Mouse (Mus musculus): ENCODE data around the gene Zfp629. TPM values are rescaled to one million over a fixed set of nuclear protein-coding genes. Genes with fewer than 3 reads are reported as not detected.

The Zfp629 gene
- polyA plus RNA-seq, 1 experiment: 33.1 TPM

DNA sequence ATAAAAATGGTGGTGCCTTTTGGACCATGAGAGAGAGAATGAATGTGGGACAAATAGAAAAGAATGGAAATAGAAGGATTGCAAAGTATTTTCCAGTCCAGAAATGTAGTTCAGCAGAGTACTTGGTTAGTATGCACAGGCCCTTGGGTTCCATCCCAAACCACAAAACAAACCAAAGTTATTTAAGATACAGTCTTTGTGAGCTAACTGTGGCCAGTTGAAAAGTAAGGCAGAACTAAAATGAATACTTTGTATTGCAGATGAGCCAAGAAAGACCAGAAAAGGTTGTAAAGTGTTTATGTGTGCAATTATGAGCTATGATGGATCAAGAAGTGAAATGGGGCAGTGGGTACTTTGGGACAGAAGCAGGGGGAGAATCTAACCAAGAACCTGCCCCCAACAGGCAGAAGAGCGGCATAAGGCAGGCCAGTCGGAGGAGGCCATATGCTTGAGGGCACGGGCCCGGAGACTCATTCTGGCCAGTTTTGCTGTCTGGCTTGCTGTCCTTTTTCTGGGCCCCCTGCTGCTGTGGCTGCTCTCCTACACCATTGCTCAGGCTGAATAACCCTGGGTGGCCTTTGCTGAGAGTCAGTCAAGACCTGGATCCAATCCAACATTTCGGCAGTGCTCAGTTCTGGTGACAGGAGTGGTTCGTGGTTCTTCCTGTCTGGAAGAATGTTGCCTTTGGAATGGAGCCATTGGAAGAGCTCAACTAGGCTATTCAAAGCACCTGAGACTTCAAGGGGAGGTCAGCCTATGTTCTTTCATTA, 51.0 kb downstream of the Zfp629 start:
- peaks cover 11% of the 10 kb centered on the region for H3K36me3 ChIP-seq (ENCODE audit: control insufficient read depth, insufficient read depth, low read length)
- 94% methylated on average over 6 of the region's 6 CpGs for WGBS

DNA sequence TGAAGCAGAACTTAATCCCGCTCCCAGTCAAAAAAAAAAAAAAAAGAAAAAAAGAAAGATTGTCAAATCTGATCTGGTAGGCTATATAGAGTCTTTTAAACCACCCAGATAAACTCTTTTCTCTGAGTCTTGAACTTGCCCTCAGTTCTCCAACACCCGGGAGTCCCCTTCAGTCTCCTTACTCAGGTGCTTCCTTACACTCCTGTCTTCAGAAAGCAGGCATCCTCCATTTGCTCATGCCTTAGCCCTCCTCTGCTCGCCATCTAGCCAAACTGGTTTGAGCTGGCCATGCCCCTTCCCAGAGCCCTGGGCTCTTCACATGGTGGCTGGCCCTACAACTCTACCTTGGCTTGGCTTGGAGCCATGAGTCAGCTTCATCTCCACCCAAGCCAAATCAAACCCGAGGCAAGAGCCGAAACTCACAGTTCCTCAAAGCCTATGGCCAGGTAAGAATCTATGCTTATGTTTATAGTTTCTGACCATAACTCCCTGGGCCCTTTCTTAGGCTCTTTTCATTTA, 54.2 kb downstream of the Zfp629 start, which contains the start of gene Tmem265:
Gene Tmem265, plus strand, starts transcription at position 51 of the 519 bp plus-strand sequence.
- Histone ChIP-seq H3K4me3 (ENCODE audit: control insufficient read depth, insufficient read depth, low read length) (no peak within 1 kb of the TSS), H3K36me3 (ENCODE audit: control insufficient read depth, insufficient read depth, low read length) (peaks cover 43% of the 10 kb centered on the region), H3K27me3 (ENCODE audit: control insufficient read depth, insufficient read depth, low read length) (no peaks in the 10 kb centered on the region), H3K27ac (ENCODE audit: control insufficient read depth, insufficient read depth, low read length) (no peak within 1 kb of the TSS), H3K4me1 (replicated peaks; ENCODE audit: control insufficient read depth, insufficient read depth, low read length) (no peaks in the 10 kb centered on the region)
- 91% methylated on average over 5 of the region's 5 CpGs for WGBS
- TF ChIP-seq POLR2A (IDR thresholded peaks at IDR 0.05; ENCODE audit: control insufficient read depth, extremely low read depth, insufficient read depth, low read length, poor library complexity): no peak
- TF ChIP-seq CTCF (IDR thresholded peaks at IDR 0.05; ENCODE audit: borderline replicate concordance, control insufficient read depth, extremely low read depth, insufficient read depth, low read length, poor library complexity): no peak
- DNase-seq: no peak

More for the DNA sequence above, 51.0 kb downstream of the Zfp629 start:
- Histone ChIP-seq H3K4me3 (ENCODE audit: control insufficient read depth, insufficient read depth, low read length) (no peak overlapping the region), H3K4me1 (replicated peaks; ENCODE audit: control insufficient read depth, insufficient read depth, low read length) (no peaks in the 10 kb centered on the region), H3K27ac (ENCODE audit: control insufficient read depth, insufficient read depth, low read length) (no peak overlapping the region), H3K27me3 (ENCODE audit: control insufficient read depth, insufficient read depth, low read length) (no peaks in the 10 kb centered on the region)
- no peak for DNase-seq
- no peak for TF ChIP-seq POLR2A (IDR thresholded peaks at IDR 0.05; ENCODE audit: control insufficient read depth, extremely low read depth, insufficient read depth, low read length, poor library complexity)
- TF ChIP-seq CTCF (IDR thresholded peaks at IDR 0.05; ENCODE audit: borderline replicate concordance, control insufficient read depth, extremely low read depth, insufficient read depth, low read length, poor library complexity): no peak

DNA sequence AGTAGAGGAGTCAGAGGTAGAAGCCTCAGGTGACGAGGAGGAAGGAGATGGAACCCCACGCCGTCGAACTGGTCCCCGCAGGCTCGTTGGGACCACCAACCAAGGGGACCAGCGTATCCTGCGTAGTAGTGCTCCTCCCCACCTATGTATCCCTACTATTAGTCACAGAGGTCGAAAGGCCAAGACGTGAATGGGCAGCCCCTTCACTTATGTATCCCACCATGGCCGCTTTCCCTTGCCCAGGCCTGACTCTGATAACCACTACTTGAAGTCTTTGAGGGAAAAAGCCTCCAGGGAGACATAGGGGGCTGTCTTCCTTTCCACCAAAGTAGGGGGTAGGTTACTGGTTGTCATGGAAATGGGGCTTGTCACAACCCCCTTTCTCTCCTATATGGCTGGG, 55.0 kb downstream of the Zfp629 start:
- DNase-seq: no peak
- Histone ChIP-seq H3K36me3 (ENCODE audit: control insufficient read depth, insufficient read depth, low read length) (peaks cover 51% of the 10 kb centered on the region), H3K27ac (ENCODE audit: control insufficient read depth, insufficient read depth, low read length) (no peak overlapping the region), H3K4me3 (ENCODE audit: control insufficient read depth, insufficient read depth, low read length) (no peak overlapping the region), H3K4me1 (replicated peaks; ENCODE audit: control insufficient read depth, insufficient read depth, low read length) (no peaks in the 10 kb centered on the region), H3K27me3 (ENCODE audit: control insufficient read depth, insufficient read depth, low read length) (no peaks in the 10 kb centered on the region)
- TF ChIP-seq CTCF (IDR thresholded peaks at IDR 0.05; ENCODE audit: borderline replicate concordance, control insufficient read depth, extremely low read depth, insufficient read depth, low read length, poor library complexity) (no peak), POLR2A (IDR thresholded peaks at IDR 0.05; ENCODE audit: control insufficient read depth, extremely low read depth, insufficient read depth, low read length, poor library complexity) (no peak)
- WGBS: 98% methylated on average over 11 of the region's 11 CpGs

Other genes starting within 250 kb of the Zfp629 start
- gene Zfp747, start 239.7 kb downstream of the Zfp629 start, polyA plus RNA-seq (2012; rRNA removed): 14.4 and 15.2 TPM in 2 replicates
- 5.9 and 6.4 TPM in 2 replicates for gene 9130019O22Rik, start 228.6 kb downstream of the Zfp629 start, polyA plus RNA-seq (2012; rRNA removed)
- 8.4 and 10.2 TPM in 2 replicates for gene E430018J23Rik, start 222.2 kb downstream of the Zfp629 start, polyA plus RNA-seq (2012; rRNA removed)
- gene Zfp764, start 209.0 kb downstream of the Zfp629 start, polyA plus RNA-seq (2012; rRNA removed): 9.0 and 10.7 TPM in 2 replicates
- gene Zfp688, start 193.7 kb downstream of the Zfp629 start, polyA plus RNA-seq (2012; rRNA removed): 28.0 and 28.7 TPM in 2 replicates
- gene Zfp689, start 166.6 kb downstream of the Zfp629 start, polyA plus RNA-seq (2012; rRNA removed): 8.1 and 9.4 TPM in 2 replicates
- 191 and 212 TPM in 2 replicates for gene Prr14, start 156.2 kb downstream of the Zfp629 start, polyA plus RNA-seq (2012; rRNA removed)
- 122 and 128 TPM in 2 replicates for gene Fbrs, start 136.6 kb downstream of the Zfp629 start, polyA plus RNA-seq (2012; rRNA removed)
- 92.3 and 131 TPM in 2 replicates for gene Srcap, start 103.8 kb downstream of the Zfp629 start, polyA plus RNA-seq (2012; rRNA removed)
- gene Gm42715, start 96.2 kb downstream of the Zfp629 start, polyA plus RNA-seq (2012; rRNA removed): 10.4 and 14.1 TPM in 2 replicates
- 12.5 and 12.8 TPM in 2 replicates for gene Tmem265, start 54.4 kb downstream of the Zfp629 start, polyA plus RNA-seq (2012; rRNA removed)
- 193 and 202 TPM in 2 replicates for gene Phkg2, start 42.5 kb downstream of the Zfp629 start, polyA plus RNA-seq (2012; rRNA removed)
- 1.5 and 2.9 TPM in 2 replicates for gene Ccdc189, start 27.2 kb downstream of the Zfp629 start, polyA plus RNA-seq (2012; rRNA removed)
- 65.9 and 67.4 TPM in 2 replicates for gene Rnf40, start 27.0 kb downstream of the Zfp629 start, polyA plus RNA-seq (2012; rRNA removed)
- 61.2 and 76.1 TPM in 2 replicates for gene Bcl7c, start 93.1 kb upstream of the Zfp629 start, polyA plus RNA-seq (2012; rRNA removed)
- 15.8 and 16.3 TPM in 2 replicates for gene Ctf1, start 96.9 kb upstream of the Zfp629 start, polyA plus RNA-seq (2012; rRNA removed)
- gene Ctf2, start 116.4 kb upstream of the Zfp629 start, polyA plus RNA-seq (2012; rRNA removed): not detected in 2 replicates
- gene Fbxl19, start 128.7 kb upstream of the Zfp629 start, polyA plus RNA-seq (2012; rRNA removed): 38.9 and 43.7 TPM in 2 replicates
- 23.8 and 27.0 TPM in 2 replicates for gene Orai3, start 154.0 kb upstream of the Zfp629 start, polyA plus RNA-seq (2012; rRNA removed)
- 29.9 and 36.7 TPM in 2 replicates for gene Setd1a, start 160.9 kb upstream of the Zfp629 start, polyA plus RNA-seq (2012; rRNA removed)
- not detected in 2 replicates for gene Gm49388, start 169.8 kb upstream of the Zfp629 start, polyA plus RNA-seq (2012; rRNA removed)
- 25.9 and 30.1 TPM in 2 replicates for gene Hsd3b7, start 184.8 kb upstream of the Zfp629 start, polyA plus RNA-seq (2012; rRNA removed)
- 76.1 and 93.3 TPM in 2 replicates for gene Stx4a, start 208.5 kb upstream of the Zfp629 start, polyA plus RNA-seq (2012; rRNA removed)
- 3.4 and 4.2 TPM in 2 replicates for gene Stx1b, start 208.8 kb upstream of the Zfp629 start, polyA plus RNA-seq (2012; rRNA removed)